Mouse (Mus musculus): ENCODE results near the gene Gpr18. TPM values are rescaled to one million over a fixed set of nuclear protein-coding genes. Genes with fewer than 3 reads are reported as not detected.

Gene Gpr18
- polyA plus RNA-seq, 1 experiment from 2014 or later = 0.55 TPM

- Histone ChIP-seq H3K27me3 (ENCODE audit: poor library complexity, severe bottlenecking) (no peaks in the 10 kb centered on the region), H3K9me3 (no peaks in the 10 kb centered on the region), H3K27ac (no peak overlapping the region), H3K36me3 (replicated peaks) (peaks cover 12% of the 10 kb centered on the region), H3K4me1 (0 out of 2 replicates have a peak, but pooled peaks cover 2% of the 10 kb centered on the region), H3K4me3 (no peak overlapping the region)
- no peak for DNase-seq (ENCODE audit: extremely low spot score, low spot score)
- WGBS = 89% methylated on average over 12 of the region's 12 CpGs
Observed at GRCm38 (mm10) chr14:121929243-121929951, 13.8 kb upstream of the Gpr18 start.

GRCm38 (mm10) chr14:121928375-121929137 lies 13.0 kb upstream of the Gpr18 start:
- H3K9me3 ChIP-seq = no peaks in the 10 kb centered on the region
- no peak for DNase-seq (ENCODE audit: extremely low spot score, low spot score)
- H3K27ac ChIP-seq = no peak overlapping the region
- H3K36me3 ChIP-seq (replicated peaks) = peaks cover 5% of the 10 kb centered on the region
- H3K4me3 ChIP-seq = no peak overlapping the region
- WGBS = 68% methylated on average over 8 of the region's 8 CpGs
- H3K27me3 ChIP-seq (ENCODE audit: poor library complexity, severe bottlenecking) = no peaks in the 10 kb centered on the region
- H3K4me1 ChIP-seq = 0 out of 2 replicates have a peak, but pooled peaks cover 2% of the 10 kb centered on the region

GRCm38 (mm10) chr14:121927451-121927850 lies 11.9 kb upstream of the Gpr18 start:
- Histone ChIP-seq H3K4me3 (no peak overlapping the region), H3K9me3 (no peaks in the 10 kb centered on the region), H3K27me3 (ENCODE audit: poor library complexity, severe bottlenecking) (no peaks in the 10 kb centered on the region), H3K4me1 (0 out of 2 replicates have a peak, but pooled peaks cover 2% of the 10 kb centered on the region), H3K36me3 (replicated peaks) (0 out of 2 replicates have a peak, but pooled peaks cover 2% of the 10 kb centered on the region), H3K27ac (no peak overlapping the region)
- DNase-seq (ENCODE audit: extremely low spot score, low spot score) = no peak
- 91% methylated on average over 8 of the region's 8 CpGs for WGBS

- H3K27ac ChIP-seq = no peak overlapping the region
- H3K9me3 ChIP-seq = no peaks in the 10 kb centered on the region
- peak; percentile 9 for DNase-seq (ENCODE audit: extremely low spot score, low spot score)
- H3K36me3 ChIP-seq (replicated peaks) = 0 out of 2 replicates have a peak, but pooled peaks cover 2% of the 10 kb centered on the region
- H3K4me1 ChIP-seq = 0 out of 2 replicates have a peak, but pooled peaks cover 2% of the 10 kb centered on the region
- H3K4me3 ChIP-seq = no peak overlapping the region
- no peaks in the 10 kb centered on the region for H3K27me3 ChIP-seq (ENCODE audit: poor library complexity, severe bottlenecking)
- 91% methylated on average over 6 of the region's 6 CpGs for WGBS
Observed at GRCm38 (mm10) chr14:121926901-121927300, 11.3 kb upstream of the Gpr18 start.

DNA sequence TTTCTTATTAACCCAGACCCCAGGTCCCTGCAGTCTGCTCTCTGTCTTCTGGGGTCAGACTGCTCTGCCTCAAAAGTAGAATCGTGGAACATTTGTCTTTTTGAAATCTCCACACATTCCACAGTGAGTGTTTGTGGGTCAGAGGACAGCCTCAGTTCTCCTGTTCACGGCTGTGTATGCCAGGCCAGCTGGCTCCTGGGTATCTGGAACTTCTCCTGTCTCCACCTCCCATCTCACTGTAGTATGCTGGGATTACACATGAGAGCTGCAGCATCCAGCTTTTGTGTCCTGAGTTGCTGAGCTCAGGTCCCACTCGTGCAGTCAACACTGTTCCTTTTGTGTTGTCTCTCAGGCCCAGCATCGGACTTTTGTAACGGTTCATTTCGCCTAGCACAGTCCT lies 9.3 kb upstream of the Gpr18 start:
- WGBS = 91% methylated on average over 6 of the region's 6 CpGs
- DNase-seq (ENCODE audit: extremely low spot score, low spot score) = peak; percentile 10
- no peaks in the 10 kb centered on the region for H3K9me3 ChIP-seq
- no peaks in the 10 kb centered on the region for H3K4me1 ChIP-seq
- no peak overlapping the region for H3K27ac ChIP-seq
- no peak overlapping the region for H3K4me3 ChIP-seq
- H3K36me3 ChIP-seq (replicated peaks) = peaks cover 10% of the 10 kb centered on the region
- no peaks in the 10 kb centered on the region for H3K27me3 ChIP-seq (ENCODE audit: poor library complexity, severe bottlenecking)

DNA sequence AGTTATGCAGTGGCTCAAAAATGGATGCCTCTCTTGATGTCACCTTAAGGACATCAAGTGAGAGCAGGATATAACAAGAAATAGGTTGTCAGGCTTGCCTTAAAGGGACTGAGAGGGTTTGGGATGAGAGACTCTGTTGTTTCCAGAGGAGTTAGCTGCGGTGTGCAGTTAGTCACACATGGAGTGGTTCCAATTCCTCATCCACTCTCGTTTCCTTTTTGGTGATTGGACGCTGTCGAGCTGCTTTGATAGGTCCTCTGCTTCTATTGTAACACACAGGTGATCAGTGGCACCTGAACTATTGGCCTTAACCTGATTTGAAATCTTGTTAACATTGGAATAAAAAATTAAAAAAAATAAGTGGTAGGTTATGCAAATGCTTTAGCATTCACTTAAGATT lies 7.2 kb upstream of the Gpr18 start:
- no peaks in the 10 kb centered on the region for H3K4me1 ChIP-seq
- 90% methylated on average over 4 of the region's 4 CpGs for WGBS
- no peak overlapping the region for H3K27ac ChIP-seq
- H3K36me3 ChIP-seq (replicated peaks) = peaks cover 16% of the 10 kb centered on the region
- DNase-seq (ENCODE audit: extremely low spot score, low spot score) = no peak
- H3K27me3 ChIP-seq (ENCODE audit: poor library complexity, severe bottlenecking) = no peaks in the 10 kb centered on the region
- H3K9me3 ChIP-seq = no peaks in the 10 kb centered on the region
- H3K4me3 ChIP-seq = no peak overlapping the region

DNA sequence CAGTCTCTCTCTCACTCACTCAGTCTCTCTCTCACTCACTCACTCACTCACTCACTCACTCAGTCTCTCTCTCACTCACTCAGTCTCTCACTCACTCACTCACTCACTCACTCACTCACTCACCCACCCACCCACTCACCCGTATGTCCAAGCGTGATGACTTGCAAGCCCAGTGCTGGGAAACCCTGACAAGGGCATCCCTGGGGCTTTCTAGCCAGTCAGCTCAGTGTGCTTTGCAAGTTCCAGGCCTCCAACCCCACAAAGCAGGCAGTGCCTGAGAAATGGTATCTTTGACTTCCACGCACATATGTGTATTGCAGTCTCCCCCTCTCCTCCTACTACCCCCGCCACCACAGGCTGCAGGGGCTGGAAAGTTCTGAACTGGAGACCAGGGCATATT lies 6.4 kb upstream of the Gpr18 start:
- H3K9me3 ChIP-seq = no peaks in the 10 kb centered on the region
- H3K4me1 ChIP-seq = no peaks in the 10 kb centered on the region
- no peaks in the 10 kb centered on the region for H3K27me3 ChIP-seq (ENCODE audit: poor library complexity, severe bottlenecking)
- no peak overlapping the region for H3K4me3 ChIP-seq
- H3K27ac ChIP-seq = no peak overlapping the region
- 89% methylated on average over 4 of the region's 4 CpGs for WGBS
- H3K36me3 ChIP-seq (replicated peaks) = peaks cover 23% of the 10 kb centered on the region
- DNase-seq (ENCODE audit: extremely low spot score, low spot score) = peak; percentile 12

GRCm38 (mm10) chr14:121920511-121921124 lies 5.0 kb upstream of the Gpr18 start:
- no peak overlapping the region for H3K27ac ChIP-seq
- H3K4me1 ChIP-seq = no peaks in the 10 kb centered on the region
- no peak overlapping the region for H3K4me3 ChIP-seq
- no peaks in the 10 kb centered on the region for H3K9me3 ChIP-seq
- H3K27me3 ChIP-seq (ENCODE audit: poor library complexity, severe bottlenecking) = no peaks in the 10 kb centered on the region
- 93% methylated on average over 12 of the region's 12 CpGs for WGBS
- H3K36me3 ChIP-seq (replicated peaks) = peaks cover 37% of the 10 kb centered on the region
- peak; percentile 14 for DNase-seq (ENCODE audit: extremely low spot score, low spot score)

- WGBS = 48% methylated on average over 3 of the region's 3 CpGs
- Histone ChIP-seq H3K4me1 (no peaks in the 10 kb centered on the region), H3K27ac (no peak overlapping the region), H3K4me3 (no peak overlapping the region), H3K27me3 (ENCODE audit: poor library complexity, severe bottlenecking) (no peaks in the 10 kb centered on the region), H3K36me3 (replicated peaks) (peaks cover 39% of the 10 kb centered on the region), H3K9me3 (no peaks in the 10 kb centered on the region)
- DNase-seq (ENCODE audit: extremely low spot score, low spot score) = no peak
Observed at GRCm38 (mm10) chr14:121919752-121920151, 4.2 kb upstream of the Gpr18 start.

DNA sequence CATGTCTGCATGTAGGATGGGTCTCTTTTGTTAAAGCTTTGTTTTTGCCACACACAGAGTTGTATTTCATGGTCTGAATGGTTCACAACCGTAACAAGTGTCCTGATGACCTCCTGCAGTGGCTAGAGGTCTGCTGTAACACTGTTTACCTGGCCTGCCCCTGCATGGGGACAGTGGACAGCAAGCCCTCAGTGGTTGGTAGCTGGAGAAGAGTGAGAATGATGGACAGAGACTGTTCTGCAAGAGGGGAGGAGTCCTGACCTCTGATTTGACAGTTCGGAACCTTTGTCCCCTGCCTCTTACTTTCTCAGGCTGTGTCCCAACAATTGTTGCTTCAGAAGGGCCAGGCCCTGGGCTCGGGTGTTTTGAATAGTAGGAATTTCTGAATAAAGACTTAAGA lies 2.7 kb upstream of the Gpr18 start:
- DNase-seq (ENCODE audit: extremely low spot score, low spot score) = no peak
- peaks cover 37% of the 10 kb centered on the region for H3K36me3 ChIP-seq (replicated peaks)
- no peak overlapping the region for H3K27ac ChIP-seq
- H3K4me1 ChIP-seq = no peaks in the 10 kb centered on the region
- no peaks in the 10 kb centered on the region for H3K27me3 ChIP-seq (ENCODE audit: poor library complexity, severe bottlenecking)
- no peak overlapping the region for H3K4me3 ChIP-seq
- H3K9me3 ChIP-seq = no peaks in the 10 kb centered on the region
- WGBS = 83% methylated on average over 3 of the region's 3 CpGs

- Histone ChIP-seq H3K4me1 (no peaks in the 10 kb centered on the region), H3K27ac (no peak overlapping the region), H3K4me3 (no peak overlapping the region), H3K9me3 (no peaks in the 10 kb centered on the region), H3K27me3 (ENCODE audit: poor library complexity, severe bottlenecking) (no peaks in the 10 kb centered on the region), H3K36me3 (replicated peaks) (peaks cover 52% of the 10 kb centered on the region)
- 93% methylated on average over 6 of the region's 6 CpGs for WGBS
- DNase-seq (ENCODE audit: extremely low spot score, low spot score) = no peak
Observed at GRCm38 (mm10) chr14:121916311-121917094, 922 bp upstream of the Gpr18 start.

- Histone ChIP-seq H3K27ac (no peak overlapping the region), H3K27me3 (ENCODE audit: poor library complexity, severe bottlenecking) (no peaks in the 10 kb centered on the region), H3K36me3 (replicated peaks) (peaks cover 59% of the 10 kb centered on the region), H3K4me1 (no peaks in the 10 kb centered on the region), H3K9me3 (no peaks in the 10 kb centered on the region), H3K4me3 (no peak overlapping the region)
- WGBS = 91% methylated on average over 5 of the region's 5 CpGs
- DNase-seq (ENCODE audit: extremely low spot score, low spot score) = no peak
Observed at GRCm38 (mm10) chr14:121915143-121915542, 438 bp downstream of the Gpr18 start.
